Mouse (Mus musculus) limb, embryonic 14.5 days (tissue): ENCODE data around the gene Zic4. TPM values are rescaled to one million over a fixed set of nuclear protein-coding genes. Genes with fewer than 3 reads are reported as not detected.

Experiments used
- ATAC-seq: fragments of 200-750 bp; cut with Nextera tagmentation; 2 replicates; pipeline ENCODE4 v1.8.0; 2017; ENCODE audit warnings: low read depth, moderate number of reproducible peaks, moderate TSS enrichment; ENCODE audit not compliant: low FRiP score
- DNase-seq: peaks from one replicate; pipeline ENCODE4 v3.0.0-alpha.2; 2015; ENCODE audit warnings: low spot score
- H3K27ac ChIP-seq: fragments of 300-500 bp; sonication (generic); replicated peaks from 2 replicates; pipeline ENCODE4 v1.5.1; 2014; ENCODE audit warnings: low read depth, mild to moderate bottlenecking, low read length, moderate library complexity, mixed read lengths
- H3K27me3 ChIP-seq: fragments of 300-500 bp; sonication (generic); 2 replicates; pipeline ENCODE4 v1.6.1; 2014; ENCODE audit warnings: low read length, mixed read lengths; ENCODE audit not compliant: control insufficient read depth, insufficient read depth
- H3K36me3 ChIP-seq: fragments of 300-500 bp; sonication (generic); 2 replicates; pipeline ENCODE4 v1.6.1; 2014; ENCODE audit warnings: mild to moderate bottlenecking, low read length, moderate library complexity, mixed read lengths; ENCODE audit not compliant: control insufficient read depth, insufficient read depth
- H3K4me1 ChIP-seq: fragments of 300-500 bp; sonication (generic); 2 replicates; pipeline ENCODE4 v1.6.1; 2014; ENCODE audit warnings: antibody characterized with exemption, low read length, mixed read lengths; ENCODE audit not compliant: control insufficient read depth, insufficient read depth
- H3K4me2 ChIP-seq: fragments of 300-500 bp; sonication (generic); replicated peaks from 2 replicates; pipeline ENCODE4 v1.6.1; 2014; ENCODE audit warnings: low read depth, mild to moderate bottlenecking, low read length, moderate library complexity; ENCODE audit not compliant: severe bottlenecking
- H3K4me3 ChIP-seq: fragments of 300-500 bp; sonication (generic); replicated peaks from 2 replicates; pipeline ENCODE4 v1.5.1; 2014; ENCODE audit warnings: low read length
- H3K9ac ChIP-seq: fragments of 300-500 bp; sonication (generic); 2 replicates; pipeline ENCODE4 v1.6.1; 2014; ENCODE audit warnings: mild to moderate bottlenecking, low read depth, low read length, moderate library complexity; ENCODE audit not compliant: severe bottlenecking
- H3K9me3 ChIP-seq: fragments of 300-500 bp; sonication (generic); 2 replicates; pipeline ENCODE4 v1.6.1; 2016; ENCODE audit warnings: low read length; ENCODE audit not compliant: control insufficient read depth
- POLR2A ChIP-seq: fragments of 200-500 bp; IDR thresholded peaks from 2 replicates; pipeline ENCODE4 v1.8.0; 2012; ENCODE audit warnings: inconsistent platforms, mild to moderate bottlenecking, moderate library complexity, borderline replicate concordance; ENCODE audit not compliant: insufficient read depth, insufficient read length; ENCODE audit errors: extremely low read depth
- WGBS: fragments of 180-500 bp; shearing (Covaris S2); extraction: QIAGEN DNeasy Blood & Tissue Kit; methylation state at CpG from one replicate; pipeline ENCODE4 v1.1.7; 2014; 5-methylcytosine and 5-hydroxymethylcytosine counted together
- polyA plus RNA-seq, 2 experiments: library from polyadenylated mRNA; depleted of rRNA in 1 of 2; stranded (reverse) in 1 of 2; unstranded in 1 of 2; fragments of >200 nt; fragmentation: Nextera tagmentation in 1 of 2; extraction: Ambion mirVana in 1 of 2; gene quantifications; 2 replicates each; pipeline versions ENCODE4 v1.2.1 to v1.2.3; 2012 to 2014

Gene Zic4
- polyA plus RNA-seq, 2 experiments: 0.39 to 0.69 TPM

DNA sequence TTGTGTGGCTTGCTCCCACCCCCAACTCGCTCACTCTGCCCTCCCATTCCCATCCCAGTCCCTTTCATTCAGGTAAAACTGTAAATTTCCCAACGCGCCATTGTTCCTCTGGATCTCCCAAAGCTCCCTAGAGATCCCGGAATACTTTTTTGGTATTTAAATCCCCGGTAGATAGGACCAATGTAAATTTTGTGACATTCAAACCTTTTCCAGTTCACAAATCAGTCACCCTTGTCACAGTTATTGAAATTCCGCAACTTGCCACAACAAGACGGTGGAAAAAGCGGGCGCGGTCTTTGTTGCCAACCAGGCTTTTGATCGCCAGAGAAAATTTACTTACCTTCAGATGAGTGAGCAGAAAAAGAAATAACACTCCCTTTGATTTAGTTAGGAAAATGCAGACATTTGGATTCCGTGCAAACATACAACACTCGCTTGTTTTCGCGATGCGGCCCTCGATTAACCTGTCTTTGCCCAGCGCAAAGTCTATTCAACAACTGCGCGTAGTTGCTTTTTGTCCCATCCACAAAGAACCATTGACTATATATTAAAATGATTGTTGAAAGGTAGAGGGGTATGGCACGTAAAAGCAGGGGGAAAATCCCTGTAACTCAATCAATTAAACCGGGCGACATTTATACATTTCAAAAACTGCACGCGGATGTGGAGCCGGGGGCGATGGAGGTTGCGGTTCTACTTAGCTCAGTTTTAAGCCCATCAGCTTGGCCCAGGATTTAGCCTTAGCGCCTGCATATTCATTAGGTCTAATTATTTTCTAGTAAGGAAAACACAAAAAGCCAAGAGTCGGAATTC is 5.0 kb downstream of the Zic4 start:
- DNase-seq: no peak
- H3K4me3 ChIP-seq: no peak overlapping the region

DNA sequence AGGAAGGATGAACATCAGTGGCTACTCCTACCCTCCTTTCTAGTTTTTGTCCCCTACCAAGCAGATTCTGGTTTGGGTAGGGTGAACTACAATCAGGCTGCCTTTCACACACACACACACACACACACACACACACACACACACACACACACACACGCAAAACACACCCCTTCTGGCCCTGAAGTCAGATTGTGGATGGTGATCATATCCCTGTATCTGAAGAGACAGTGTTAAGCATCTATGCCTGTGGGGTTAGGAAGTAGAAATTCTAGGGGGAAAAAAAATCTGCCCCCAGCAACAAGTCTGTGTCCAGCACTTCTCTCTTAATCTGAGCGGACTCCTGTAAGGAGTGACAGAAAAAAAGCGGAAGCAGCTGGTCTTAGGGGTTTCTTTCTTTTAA is 5.9 kb downstream of the Zic4 start:
- ATAC-seq: no peak
- 7% methylated on average over 3 of the region's 3 CpGs for WGBS
- no peak overlapping the region for H3K9ac ChIP-seq
- peaks cover 95% of the 10 kb centered on the region for H3K27me3 ChIP-seq
- no peak overlapping the region for H3K4me3 ChIP-seq
- H3K9me3 ChIP-seq: no peaks in the 10 kb centered on the region
- H3K36me3 ChIP-seq: no peaks in the 10 kb centered on the region
- no peak for DNase-seq
- no peak for TF ChIP-seq POLR2A
- H3K27ac ChIP-seq: no peak overlapping the region
- no peak overlapping the region for H3K4me2 ChIP-seq
- no peaks in the 10 kb centered on the region for H3K4me1 ChIP-seq

More for the DNA sequence above, 5.0 kb downstream of the Zic4 start:
- Histone ChIP-seq H3K9ac (no peak overlapping the region), H3K9me3 (no peaks in the 10 kb centered on the region), H3K4me2 (no peak overlapping the region), H3K36me3 (no peaks in the 10 kb centered on the region), H3K27ac (no peak overlapping the region), H3K4me1 (peaks cover 3% of the 10 kb centered on the region; the same call in 1 of the 2 replicates), H3K27me3 (peaks cover 95% of the 10 kb centered on the region)
- under 1% methylated on average over 30 of the region's 30 CpGs for WGBS
- no peak for TF ChIP-seq POLR2A
- no peak for ATAC-seq

DNA sequence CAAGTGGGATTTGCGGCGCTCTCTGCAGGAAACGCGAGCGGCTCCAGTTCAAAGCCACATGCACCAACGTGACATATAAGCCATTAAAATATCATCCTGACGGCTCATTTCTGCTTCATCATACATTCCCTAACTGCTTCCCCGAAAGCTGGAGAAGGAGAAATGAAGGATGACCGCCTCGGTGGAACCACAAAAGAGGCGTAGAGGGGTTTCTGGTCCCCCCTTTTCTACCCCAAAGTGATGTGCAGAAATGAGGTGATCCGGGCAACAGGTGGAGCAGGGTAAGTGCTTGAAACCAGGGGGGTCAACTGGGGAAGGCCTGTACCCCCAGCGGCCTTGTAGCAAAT is 6.7 kb downstream of the Zic4 start:
- Histone ChIP-seq H3K36me3 (no peaks in the 10 kb centered on the region), H3K9me3 (no peaks in the 10 kb centered on the region), H3K4me2 (no peak overlapping the region), H3K27me3 (peaks cover 92% of the 10 kb centered on the region), H3K4me1 (no peaks in the 10 kb centered on the region), H3K9ac (no peak overlapping the region), H3K4me3 (no peak overlapping the region), H3K27ac (no peak overlapping the region)
- ATAC-seq: no peak
- DNase-seq: no peak
- 5% methylated on average over 13 of the region's 13 CpGs for WGBS
- no peak for TF ChIP-seq POLR2A

DNA sequence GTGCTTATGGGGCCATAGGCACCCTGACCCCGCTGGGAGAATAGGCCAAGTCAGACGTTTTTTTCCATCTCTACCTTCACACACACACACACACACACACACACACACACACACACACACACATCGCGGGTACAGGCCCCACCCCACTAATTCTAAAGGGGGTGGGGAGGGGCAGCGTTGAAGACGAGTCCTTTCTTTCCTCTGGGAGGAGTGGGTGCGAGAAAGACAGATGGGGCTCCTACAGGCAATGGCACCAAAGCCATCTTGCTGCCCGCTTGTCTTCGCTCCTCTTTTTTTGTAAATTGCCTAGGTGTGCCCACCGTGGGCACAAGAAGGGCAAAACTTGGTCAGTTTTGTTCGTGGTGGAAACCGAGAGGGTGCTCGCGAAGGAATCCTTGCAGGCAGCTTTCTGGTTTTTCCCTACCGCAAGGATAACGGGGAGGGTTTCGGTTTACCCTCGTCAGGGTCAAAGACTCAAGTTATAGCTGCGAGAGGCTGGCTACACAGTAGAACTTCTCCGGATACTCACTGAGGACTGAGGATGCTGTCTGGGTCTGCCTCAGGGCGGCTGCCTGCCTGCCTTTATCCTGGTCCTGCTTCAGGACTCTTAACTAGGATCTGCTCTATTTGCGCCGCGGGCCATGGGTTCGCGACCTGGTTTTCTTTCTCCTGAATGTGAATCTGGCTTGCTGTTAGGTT is 7.2 kb downstream of the Zic4 start:
- TF ChIP-seq POLR2A: no peak
- Histone ChIP-seq H3K36me3 (no peaks in the 10 kb centered on the region), H3K4me3 (no peak overlapping the region), H3K9ac (no peak overlapping the region; the same call in 1 of the 2 replicates), H3K4me1 (no peaks in the 10 kb centered on the region), H3K9me3 (no peaks in the 10 kb centered on the region), H3K4me2 (no peak overlapping the region), H3K27ac (no peak overlapping the region), H3K27me3 (peaks cover 92% of the 10 kb centered on the region)
- no peak for DNase-seq
- 4% methylated on average over 24 of the region's 26 CpGs for WGBS
- no peak for ATAC-seq

DNA sequence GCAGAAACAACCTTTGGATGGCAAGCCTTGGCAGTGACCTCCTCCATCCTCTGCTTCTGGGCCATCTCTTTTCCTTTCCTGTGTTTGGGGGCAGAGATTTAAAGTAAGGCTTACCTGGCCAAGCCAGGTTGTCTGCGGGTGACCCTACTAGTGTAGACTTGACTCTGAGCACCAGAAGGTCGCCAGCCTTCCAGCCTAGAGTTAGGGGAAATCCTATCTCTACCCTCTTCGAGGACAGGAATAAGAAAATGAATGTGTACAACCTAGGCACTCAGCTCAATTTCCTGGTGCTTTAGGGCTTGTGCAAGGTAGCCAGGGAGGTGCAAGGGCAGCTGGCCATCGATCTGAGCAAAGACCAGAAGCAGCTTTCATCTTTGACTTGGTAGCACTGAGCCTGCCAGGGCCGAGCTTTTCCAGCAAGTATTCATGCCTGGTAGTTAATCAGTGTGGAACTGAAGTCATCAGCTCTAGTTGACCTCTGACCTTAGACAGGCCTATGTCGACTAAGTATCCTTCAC is 8.0 kb downstream of the Zic4 start:
- H3K4me1 ChIP-seq: no peaks in the 10 kb centered on the region
- no peaks in the 10 kb centered on the region for H3K9me3 ChIP-seq
- no peak for DNase-seq
- peaks cover 92% of the 10 kb centered on the region for H3K27me3 ChIP-seq
- no peak for ATAC-seq
- WGBS: 14% methylated on average over 6 of the region's 6 CpGs
- H3K36me3 ChIP-seq: no peaks in the 10 kb centered on the region
- no peak for TF ChIP-seq POLR2A
- H3K4me2 ChIP-seq: no peak overlapping the region
- H3K27ac ChIP-seq: no peak overlapping the region
- no peak overlapping the region for H3K9ac ChIP-seq
- H3K4me3 ChIP-seq: no peak overlapping the region
